In genomic region chr3:37468170-37468569, GRCm38 (mm10) we compare ENCODE assay signal across 9 mouse cellular contexts. TPM values are rescaled to one million over a fixed set of nuclear protein-coding genes. Genes with fewer than 3 reads are reported as not detected.
DNase-seq lines count a peak whose midpoint lies in the region; ATAC-seq lines count a peak whose summit lies in the region.
"Had no signal": no experiment of that assay in that cellular context is flagged by ENCODE, and none has a peak within 500 bp of the region (broad histone marks: within the 10 kb centered on the region; RNA-seq: fewer than 3 reads in every experiment).

No protein-coding gene starts in this region.

- WGBS in hindbrain, embryonic 13.5 days, result 90% methylated on average over 2 of the region's 2 CpGs
- 92% methylated on average over 2 of the region's 2 CpGs for WGBS in hindbrain, embryonic 10.5 days

- peak; percentile 73; the same call in 1 of the 2 replicates for ATAC-seq in hindbrain, embryonic 13.5 days (ENCODE audit: low FRiP score)

- H3K27me3 ChIP-seq in hindbrain, embryonic 13.5 days, result no peaks in the 10 kb centered on the region
- H3K27me3 ChIP-seq in hindbrain, embryonic 10.5 days (ENCODE audit: insufficient read depth, poor library complexity, severe bottlenecking), result no peaks in the 10 kb centered on the region

- no peak overlapping the region for H3K27ac ChIP-seq in hindbrain, embryonic 13.5 days
- no peak overlapping the region for H3K27ac ChIP-seq in hindbrain, embryonic 10.5 days

- no peaks in the 10 kb centered on the region for H3K36me3 ChIP-seq in hindbrain, embryonic 13.5 days
- peaks cover 6% of the 10 kb centered on the region; the same call in 1 of the 2 replicates for H3K36me3 ChIP-seq in hindbrain, embryonic 10.5 days

- no peak overlapping the region for H3K4me2 ChIP-seq in hindbrain, embryonic 13.5 days

- no peaks in the 10 kb centered on the region for H3K4me1 ChIP-seq in hindbrain, embryonic 13.5 days (replicated peaks)
- H3K4me1 ChIP-seq in hindbrain, embryonic 10.5 days (replicated peaks), result no peaks in the 10 kb centered on the region

- no peak overlapping the region for H3K4me3 ChIP-seq in hindbrain, embryonic 13.5 days
- no peak overlapping the region for H3K4me3 ChIP-seq in hindbrain, embryonic 10.5 days

- DNase-seq in hindbrain, embryonic 10.5 days (ENCODE audit: low spot score), result no peak
- peak; percentile 54 for DNase-seq in 3T3-L1 (ENCODE audit: low read depth, low spot score)
- DNase-seq in MN1 (ENCODE audit: low spot score), result peak; percentile 44
- DNase-seq in forelimb bud, embryonic 11.5 days (ENCODE audit: low read depth, low spot score), result peak; percentile 29
- no peak for DNase-seq in gastrocnemius, postnatal 10 days
- no peak for DNase-seq in adrenal gland, postnatal 10 days
- DNase-seq in right cerebral cortex, adult 18-20 months, result no peak
- DNase-seq: layer of hippocampus, postnatal 36 days had no signal

- no peaks in the 10 kb centered on the region for H3K9me3 ChIP-seq in hindbrain, embryonic 13.5 days
- no peaks in the 10 kb centered on the region for H3K9me3 ChIP-seq in hindbrain, embryonic 10.5 days

- H3K9ac ChIP-seq in hindbrain, embryonic 13.5 days, result no peak overlapping the region

RNA-seq across cellular contexts. Expression of gene Nudt6, which starts 48.2 kb away (rescaled TPM):
- polyA plus RNA-seq in hindbrain, embryonic 13.5 days (2015; fragmentation: Nextera tagmentation; extraction: Ambion mirVana), result 6.4 and 6.6 TPM in 2 replicates
- polyA plus RNA-seq in hindbrain, embryonic 10.5 days (2016; fragmentation: Nextera tagmentation; extraction: Ambion mirVana), result 3.4 and 4.9 TPM in 2 replicates
- total RNA-seq in gastrocnemius, postnatal 10 days (2021), result 10 to 100 TPM; 24.8 to 25.5 TPM
- 10 to 100 TPM; 21.7 to 24.9 TPM for total RNA-seq in adrenal gland, postnatal 10 days (2021)

RNA-seq across cellular contexts. Expression of gene Spata5, which starts 48.5 kb away (rescaled TPM):
- polyA plus RNA-seq in hindbrain, embryonic 13.5 days (2015; fragmentation: Nextera tagmentation; extraction: Ambion mirVana), result 30.6 and 38.3 TPM in 2 replicates
- polyA plus RNA-seq in hindbrain, embryonic 10.5 days (2016; fragmentation: Nextera tagmentation; extraction: Ambion mirVana), result 43.4 and 44.1 TPM in 2 replicates
- 10 to 100 TPM; 14.5 to 14.8 TPM for total RNA-seq in gastrocnemius, postnatal 10 days (2021)
- total RNA-seq in adrenal gland, postnatal 10 days (2021), result 10 to 100 TPM; 21.5 to 27.7 TPM

Comparison
In these comparisons a context has a peak if more than half of its experiments do, and no peak if none do; other contexts are left out.
1. DNase-seq: peak in 3T3-L1 (single experiment), MN1 (single experiment) and forelimb bud, embryonic 11.5 days (single experiment); none in hindbrain, embryonic 10.5 days (single experiment), gastrocnemius, postnatal 10 days (single experiment), adrenal gland, postnatal 10 days (single experiment) and right cerebral cortex, adult 18-20 months (single experiment).